Mouse (Mus musculus): ENCODE measurements around the gene Insc. TPM values are rescaled to one million over a fixed set of nuclear protein-coding genes. Genes with fewer than 3 reads are reported as not detected.

Gene Insc
- polyA plus RNA-seq, 1 experiment from 2014 or later, result 6.3 TPM

DNA sequence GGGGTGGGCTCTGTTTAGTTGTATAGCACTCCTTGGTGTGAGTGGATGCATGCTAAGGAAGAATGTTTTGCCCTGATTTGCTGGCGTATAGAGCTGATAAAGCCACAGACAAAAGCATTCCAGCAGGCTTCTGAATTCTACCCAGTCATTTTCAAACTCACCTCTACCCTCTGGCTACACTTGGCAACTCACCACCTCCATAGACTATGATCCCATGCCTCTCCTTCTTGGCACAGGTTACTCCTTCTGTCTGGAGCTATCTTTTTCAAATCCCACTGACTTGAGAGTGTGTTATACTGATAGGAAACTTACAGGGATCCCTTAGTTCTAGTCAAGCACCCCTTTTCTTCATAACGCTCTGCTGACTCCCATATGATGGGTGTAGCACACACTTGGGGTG is 32.4 kb downstream of the Insc start:
- WGBS, result 42% methylated on average over 2 of the region's 2 CpGs
- Histone ChIP-seq H3K4me2 (ENCODE audit: low read length) (no peak overlapping the region), H3K4me1 (ENCODE audit: control insufficient read depth in 2 of 2, insufficient read depth in 2 of 2, low read length in 2 of 2) (peaks cover 0 to 2% of the 10 kb centered on the region in 2 experiments; a peak in 1 of 4 replicates), H3K27me3 (ENCODE audit: control insufficient read depth, insufficient read depth, low read length) (no peaks in the 10 kb centered on the region), H3K4me3 (ENCODE audit: control insufficient read depth in 1 of 2, insufficient read depth in 1 of 2, low read depth in 1 of 2, low read length in 2 of 2) (no peak overlapping the region), H3K9me3 (ENCODE audit: control insufficient read depth, low read length) (no peaks in the 10 kb centered on the region), H3K36me3 (ENCODE audit: control insufficient read depth, insufficient read depth, low read length) (no peaks in the 10 kb centered on the region), H3K9ac (ENCODE audit: low read length) (no peak overlapping the region), H3K27ac (replicated peaks in 1 of 2; ENCODE audit: control insufficient read depth in 1 of 2, insufficient read depth in 1 of 2, low read depth in 2 of 2, low read length in 2 of 2) (no peak overlapping the region)
- ATAC-seq (ENCODE audit: insufficient number of reproducible peaks, insufficient read depth, low FRiP score, low read depth), result no peak

DNA sequence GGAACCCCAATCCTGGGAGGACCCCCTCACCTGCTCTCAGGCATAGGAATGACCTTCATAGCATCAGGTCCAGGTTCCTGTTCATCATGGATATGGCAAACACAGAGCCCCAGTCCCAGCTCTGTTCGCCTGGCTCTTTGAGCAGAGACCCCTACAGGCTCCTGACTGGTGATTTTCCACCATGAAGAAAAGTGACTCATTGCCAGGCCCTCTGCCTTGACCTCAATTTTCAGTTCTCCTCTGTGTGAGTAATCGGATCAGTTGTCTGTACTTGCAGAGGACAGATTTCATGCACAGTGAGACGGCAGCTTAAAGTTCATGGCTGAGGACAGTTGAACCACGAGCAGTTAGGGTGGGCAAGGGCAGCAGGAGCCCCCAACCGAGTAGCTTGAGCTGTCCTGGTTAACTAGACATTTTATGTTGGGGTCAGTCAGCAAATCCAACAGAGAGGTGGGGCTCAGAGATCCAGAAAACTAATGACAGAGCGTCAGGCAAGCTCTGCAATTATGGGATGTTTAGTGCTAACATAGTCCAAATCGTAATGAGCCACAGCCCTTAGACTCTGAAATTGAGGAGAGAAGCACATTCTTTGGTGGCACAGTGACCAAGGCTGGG is 34.8 kb downstream of the Insc start:
- H3K27ac ChIP-seq (replicated peaks in 1 of 2; ENCODE audit: control insufficient read depth in 1 of 2, insufficient read depth in 1 of 2, low read depth in 2 of 2, low read length in 2 of 2), result no peak overlapping the region
- H3K27me3 ChIP-seq (ENCODE audit: control insufficient read depth, insufficient read depth, low read length), result no peaks in the 10 kb centered on the region
- no peaks in the 10 kb centered on the region for H3K9me3 ChIP-seq (ENCODE audit: control insufficient read depth, low read length)
- no peak overlapping the region for H3K9ac ChIP-seq (ENCODE audit: low read length)
- no peak for ATAC-seq (ENCODE audit: insufficient number of reproducible peaks, insufficient read depth, low FRiP score, low read depth)
- 74% methylated on average over 7 of the region's 7 CpGs for WGBS
- H3K4me1 ChIP-seq (ENCODE audit: control insufficient read depth in 2 of 2, insufficient read depth in 2 of 2, low read length in 2 of 2), result peaks cover 0 to 2% of the 10 kb centered on the region in 2 experiments; a peak in 1 of 4 replicates
- no peak overlapping the region for H3K4me2 ChIP-seq (ENCODE audit: low read length)
- no peak overlapping the region for H3K4me3 ChIP-seq (ENCODE audit: control insufficient read depth in 1 of 2, insufficient read depth in 1 of 2, low read depth in 1 of 2, low read length in 2 of 2)
- no peaks in the 10 kb centered on the region for H3K36me3 ChIP-seq (ENCODE audit: control insufficient read depth, insufficient read depth, low read length)

DNA sequence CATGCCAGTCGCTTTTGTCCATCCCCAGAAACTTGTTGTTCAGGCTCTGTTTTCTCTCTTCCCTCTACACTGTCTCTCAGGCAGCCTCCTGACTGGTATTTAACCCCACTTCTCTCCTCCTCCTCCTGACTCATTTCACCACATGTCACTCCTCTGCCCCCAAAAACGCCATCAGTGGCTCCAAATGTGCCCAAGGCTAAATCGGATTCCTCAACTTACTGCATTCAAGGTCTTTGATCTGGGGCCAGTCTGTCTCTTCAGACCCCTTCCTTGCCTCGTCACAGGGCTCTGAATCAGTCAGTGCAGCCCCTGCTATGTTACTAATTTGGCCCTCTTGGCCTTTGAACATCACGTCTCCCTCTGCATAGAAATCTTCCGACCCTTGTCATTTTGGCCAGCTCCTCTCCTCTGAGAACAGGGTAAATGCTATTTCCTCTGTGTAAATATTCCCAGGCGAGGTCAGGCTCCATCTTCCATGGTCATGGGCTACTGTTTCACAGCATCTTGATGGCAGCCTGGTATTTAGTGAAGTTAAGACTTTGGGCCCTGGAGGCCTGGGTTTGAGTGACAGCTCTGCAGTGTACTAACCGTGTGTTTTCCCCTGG is 35.7 kb downstream of the Insc start:
- no peak overlapping the region for H3K4me2 ChIP-seq (ENCODE audit: low read length)
- no peak for ATAC-seq (ENCODE audit: insufficient number of reproducible peaks, insufficient read depth, low FRiP score, low read depth)
- no peaks in the 10 kb centered on the region for H3K9me3 ChIP-seq (ENCODE audit: control insufficient read depth, low read length)
- H3K9ac ChIP-seq (ENCODE audit: low read length), result no peak overlapping the region
- H3K27me3 ChIP-seq (ENCODE audit: control insufficient read depth, insufficient read depth, low read length), result no peaks in the 10 kb centered on the region
- no peak overlapping the region for H3K4me3 ChIP-seq (ENCODE audit: control insufficient read depth in 1 of 2, insufficient read depth in 1 of 2, low read depth in 1 of 2, low read length in 2 of 2)
- WGBS, result 61% methylated on average over 8 of the region's 8 CpGs
- H3K4me1 ChIP-seq (ENCODE audit: control insufficient read depth in 2 of 2, insufficient read depth in 2 of 2, low read length in 2 of 2), result no peaks in the 10 kb centered on the region
- no peak overlapping the region for H3K27ac ChIP-seq (replicated peaks in 1 of 2; ENCODE audit: control insufficient read depth in 1 of 2, insufficient read depth in 1 of 2, low read depth in 2 of 2, low read length in 2 of 2)
- no peaks in the 10 kb centered on the region for H3K36me3 ChIP-seq (ENCODE audit: control insufficient read depth, insufficient read depth, low read length)

DNA sequence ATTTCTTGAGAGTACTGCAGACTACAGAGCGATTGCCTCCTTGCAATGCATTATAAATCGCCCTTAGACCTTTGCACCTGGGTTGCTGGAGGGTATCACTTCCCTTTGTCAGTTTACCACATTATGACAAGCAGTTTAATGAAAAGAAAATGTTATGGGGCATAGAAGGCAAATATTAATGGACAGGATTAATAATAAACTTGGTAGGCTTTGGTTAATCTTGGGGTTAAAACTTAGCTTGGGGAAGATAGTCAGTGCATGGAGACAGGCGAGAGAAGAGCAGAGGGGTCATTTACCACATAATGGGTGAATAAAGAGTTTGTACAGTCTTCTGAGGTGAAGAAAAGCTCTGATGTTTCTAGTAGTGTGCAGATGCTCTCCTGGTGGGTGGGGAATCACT is 39.8 kb downstream of the Insc start:
- Histone ChIP-seq H3K9ac (ENCODE audit: low read length) (no peak overlapping the region), H3K36me3 (ENCODE audit: control insufficient read depth, insufficient read depth, low read length) (no peaks in the 10 kb centered on the region), H3K4me2 (ENCODE audit: low read length) (no peak overlapping the region), H3K4me3 (ENCODE audit: control insufficient read depth in 1 of 2, insufficient read depth in 1 of 2, low read depth in 1 of 2, low read length in 2 of 2) (no peak overlapping the region), H3K27ac (replicated peaks in 1 of 2; ENCODE audit: control insufficient read depth in 1 of 2, insufficient read depth in 1 of 2, low read depth in 2 of 2, low read length in 2 of 2) (no peak overlapping the region), H3K4me1 (ENCODE audit: control insufficient read depth in 2 of 2, insufficient read depth in 2 of 2, low read length in 2 of 2) (no peaks in the 10 kb centered on the region), H3K27me3 (ENCODE audit: control insufficient read depth, insufficient read depth, low read length) (no peaks in the 10 kb centered on the region), H3K9me3 (ENCODE audit: control insufficient read depth, low read length) (no peaks in the 10 kb centered on the region)
- ATAC-seq (ENCODE audit: insufficient number of reproducible peaks, insufficient read depth, low FRiP score, low read depth), result no peak
- 80% methylated on average over 3 of the region's 3 CpGs for WGBS

DNA sequence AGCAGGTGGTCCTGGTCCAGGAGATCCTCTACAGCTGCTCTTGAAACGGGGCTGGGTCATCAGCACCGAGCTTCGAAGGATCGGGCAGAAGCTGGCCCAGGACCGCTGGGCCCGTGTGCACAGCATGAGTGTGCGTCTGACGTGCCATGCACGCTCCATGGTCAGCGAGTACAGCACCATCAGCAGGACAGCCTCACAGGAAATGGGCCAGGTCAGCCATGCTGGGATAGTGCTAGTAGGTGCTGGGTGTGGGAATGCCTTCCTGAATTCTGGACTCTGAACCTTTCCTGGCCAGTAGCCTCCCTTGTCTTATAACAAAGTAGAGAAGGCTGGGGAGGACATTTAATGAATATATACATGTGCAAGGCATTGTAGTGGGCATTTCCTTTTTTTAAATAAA is 47.6 kb downstream of the Insc start:
- Histone ChIP-seq H3K4me2 (ENCODE audit: low read length) (no peak overlapping the region), H3K9ac (ENCODE audit: low read length) (no peak overlapping the region), H3K27ac (replicated peaks in 1 of 2; ENCODE audit: control insufficient read depth in 1 of 2, insufficient read depth in 1 of 2, low read depth in 2 of 2, low read length in 2 of 2) (no peak overlapping the region), H3K4me3 (ENCODE audit: control insufficient read depth in 1 of 2, insufficient read depth in 1 of 2, low read depth in 1 of 2, low read length in 2 of 2) (no peak overlapping the region), H3K27me3 (ENCODE audit: control insufficient read depth, insufficient read depth, low read length) (no peaks in the 10 kb centered on the region), H3K36me3 (ENCODE audit: control insufficient read depth, insufficient read depth, low read length) (no peaks in the 10 kb centered on the region), H3K9me3 (ENCODE audit: control insufficient read depth, low read length) (no peaks in the 10 kb centered on the region), H3K4me1 (ENCODE audit: control insufficient read depth in 2 of 2, insufficient read depth in 2 of 2, low read length in 2 of 2) (no peaks in the 10 kb centered on the region)
- 92% methylated on average over 10 of the region's 10 CpGs for WGBS
- no peak for ATAC-seq (ENCODE audit: insufficient number of reproducible peaks, insufficient read depth, low FRiP score, low read depth)

DNA sequence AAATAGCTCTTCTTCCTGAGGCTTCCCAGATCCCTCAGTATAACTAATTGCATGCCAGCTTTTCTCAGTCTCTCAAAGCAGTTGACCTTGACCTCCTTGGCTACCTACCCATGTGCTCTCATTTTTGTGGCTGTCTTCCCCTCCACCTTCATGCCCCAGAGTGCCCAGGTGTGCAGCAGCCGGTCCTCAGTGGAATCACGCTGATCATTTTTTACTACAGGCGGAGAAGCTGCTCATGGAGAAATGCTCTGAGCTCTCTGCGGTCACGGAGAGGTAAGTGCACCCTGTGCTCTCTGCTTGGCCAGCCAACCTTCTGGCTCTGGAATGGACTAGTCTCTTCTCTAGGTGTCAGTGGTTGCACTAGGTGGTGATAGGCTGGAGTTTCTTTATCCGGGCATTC is 48.5 kb downstream of the Insc start:
- no peak for ATAC-seq (ENCODE audit: insufficient number of reproducible peaks, insufficient read depth, low FRiP score, low read depth)
- H3K9ac ChIP-seq (ENCODE audit: low read length), result no peak overlapping the region
- H3K4me3 ChIP-seq (ENCODE audit: control insufficient read depth in 1 of 2, insufficient read depth in 1 of 2, low read depth in 1 of 2, low read length in 2 of 2), result no peak overlapping the region
- H3K27ac ChIP-seq (replicated peaks in 1 of 2; ENCODE audit: control insufficient read depth in 1 of 2, insufficient read depth in 1 of 2, low read depth in 2 of 2, low read length in 2 of 2), result no peak overlapping the region
- no peaks in the 10 kb centered on the region for H3K4me1 ChIP-seq (ENCODE audit: control insufficient read depth in 2 of 2, insufficient read depth in 2 of 2, low read length in 2 of 2)
- no peaks in the 10 kb centered on the region for H3K9me3 ChIP-seq (ENCODE audit: control insufficient read depth, low read length)
- no peak overlapping the region for H3K4me2 ChIP-seq (ENCODE audit: low read length)
- H3K36me3 ChIP-seq (ENCODE audit: control insufficient read depth, insufficient read depth, low read length), result no peaks in the 10 kb centered on the region
- H3K27me3 ChIP-seq (ENCODE audit: control insufficient read depth, insufficient read depth, low read length), result no peaks in the 10 kb centered on the region
- WGBS, result 83% methylated on average over 6 of the region's 6 CpGs

DNA sequence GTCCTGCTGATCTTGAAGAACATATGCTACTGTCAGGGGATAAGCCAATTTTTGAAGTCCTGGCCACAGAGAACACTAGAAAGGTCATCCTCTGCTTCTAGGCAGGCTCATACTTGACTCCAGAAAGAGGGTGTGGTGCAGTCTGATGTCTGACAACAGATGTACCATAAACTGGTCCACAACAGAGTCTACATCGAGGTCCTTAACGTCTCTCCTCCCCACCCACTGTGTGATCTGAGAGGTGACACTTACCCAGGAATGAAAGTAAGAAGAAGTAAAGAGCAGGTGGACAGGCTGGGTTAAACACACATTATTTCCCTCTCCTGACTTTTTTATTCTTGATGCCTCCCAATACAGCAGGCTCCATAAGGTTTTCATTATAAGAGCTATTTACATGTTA is 50.9 kb downstream of the Insc start:
- no peak overlapping the region for H3K4me3 ChIP-seq (ENCODE audit: control insufficient read depth in 1 of 2, insufficient read depth in 1 of 2, low read depth in 1 of 2, low read length in 2 of 2)
- H3K27ac ChIP-seq (replicated peaks in 1 of 2; ENCODE audit: control insufficient read depth in 1 of 2, insufficient read depth in 1 of 2, low read depth in 2 of 2, low read length in 2 of 2), result no peak overlapping the region
- H3K9ac ChIP-seq (ENCODE audit: low read length), result no peak overlapping the region
- H3K36me3 ChIP-seq (ENCODE audit: control insufficient read depth, insufficient read depth, low read length), result no peaks in the 10 kb centered on the region
- H3K27me3 ChIP-seq (ENCODE audit: control insufficient read depth, insufficient read depth, low read length), result no peaks in the 10 kb centered on the region
- 77% methylated on average over 2 of the region's 2 CpGs for WGBS
- H3K4me1 ChIP-seq (ENCODE audit: control insufficient read depth in 2 of 2, insufficient read depth in 2 of 2, low read length in 2 of 2), result no peaks in the 10 kb centered on the region
- no peaks in the 10 kb centered on the region for H3K9me3 ChIP-seq (ENCODE audit: control insufficient read depth, low read length)
- H3K4me2 ChIP-seq (ENCODE audit: low read length), result no peak overlapping the region
- no peak for ATAC-seq (ENCODE audit: insufficient number of reproducible peaks, insufficient read depth, low FRiP score, low read depth)

DNA sequence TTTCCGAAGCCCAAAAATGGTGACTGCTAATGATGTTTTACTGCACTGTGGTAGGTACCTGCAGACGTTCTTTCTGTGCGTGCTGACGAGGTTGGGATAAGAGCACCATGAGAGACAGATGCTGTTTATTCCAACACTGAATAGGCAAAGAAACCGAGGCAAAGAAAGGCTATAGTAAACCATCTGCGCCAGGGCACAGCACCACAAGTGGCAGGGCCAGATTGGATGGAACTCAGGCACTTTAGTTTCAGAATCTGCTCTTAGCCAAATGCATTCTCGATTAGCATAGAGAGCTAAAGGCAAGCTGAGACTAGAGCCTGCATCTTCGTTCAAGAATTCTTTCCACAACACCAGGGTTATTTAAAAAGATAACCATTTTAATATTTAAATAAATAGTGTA is 59.1 kb downstream of the Insc start:
- no peaks in the 10 kb centered on the region for H3K4me1 ChIP-seq (ENCODE audit: control insufficient read depth in 2 of 2, insufficient read depth in 2 of 2, low read length in 2 of 2)
- H3K4me3 ChIP-seq (ENCODE audit: control insufficient read depth in 1 of 2, insufficient read depth in 1 of 2, low read depth in 1 of 2, low read length in 2 of 2), result no peak overlapping the region
- no peak overlapping the region for H3K4me2 ChIP-seq (ENCODE audit: low read length)
- WGBS, result 71% methylated on average over 8 of the region's 8 CpGs
- no peaks in the 10 kb centered on the region for H3K27me3 ChIP-seq (ENCODE audit: control insufficient read depth, insufficient read depth, low read length)
- no peak for ATAC-seq (ENCODE audit: insufficient number of reproducible peaks, insufficient read depth, low FRiP score, low read depth)
- H3K9me3 ChIP-seq (ENCODE audit: control insufficient read depth, low read length), result no peaks in the 10 kb centered on the region
- H3K27ac ChIP-seq (replicated peaks in 1 of 2; ENCODE audit: control insufficient read depth in 1 of 2, insufficient read depth in 1 of 2, low read depth in 2 of 2, low read length in 2 of 2), result no peak overlapping the region
- H3K36me3 ChIP-seq (ENCODE audit: control insufficient read depth, insufficient read depth, low read length), result no peaks in the 10 kb centered on the region
- H3K9ac ChIP-seq (ENCODE audit: low read length), result no peak overlapping the region
